Mouse (Mus musculus) embryonic facial prominence, embryonic 13.5 days (tissue): ENCODE data around the gene Dpep2nb. TPM values are rescaled to one million over a fixed set of nuclear protein-coding genes. Genes with fewer than 3 reads are reported as not detected.
A peak's percentile ranks its signal among the peaks of the same experiment; 100 is the strongest.

Experiments
- ATAC-seq: fragments of 200-750 bp; cut with Nextera tagmentation; 2 replicates; pipeline ENCODE4 v1.8.0; 2017; ENCODE audit warnings: low read depth; ENCODE audit not compliant: insufficient number of reproducible peaks, insufficient read depth, low FRiP score, low TSS enrichment
- H3K27ac ChIP-seq: fragments of 300-500 bp; sonication (generic); 2 replicates; pipeline ENCODE4 v1.5.1; 2015; ENCODE audit warnings: moderate library complexity, mild to moderate bottlenecking, inconsistent platforms
- H3K27me3 ChIP-seq: fragments of 300-500 bp; sonication (generic); 2 replicates; pipeline ENCODE4 v1.6.1; 2015; ENCODE audit warnings: mild to moderate bottlenecking, inconsistent platforms
- H3K36me3 ChIP-seq: fragments of 300-500 bp; sonication (generic); 2 replicates; pipeline ENCODE4 v1.6.1; 2015; ENCODE audit warnings: mild to moderate bottlenecking, inconsistent platforms
- H3K4me1 ChIP-seq: fragments of 300-500 bp; sonication (generic); 2 replicates; pipeline ENCODE4 v1.6.1; 2015; ENCODE audit warnings: inconsistent platforms
- H3K4me2 ChIP-seq: fragments of 300-500 bp; sonication (generic); 2 replicates; pipeline ENCODE4 v1.6.1; 2015; ENCODE audit warnings: moderate library complexity, mild to moderate bottlenecking, inconsistent platforms
- H3K4me3 ChIP-seq: fragments of 300-500 bp; sonication (generic); 2 replicates; pipeline ENCODE4 v1.5.1; 2015; ENCODE audit warnings: mild to moderate bottlenecking, inconsistent platforms
- H3K9ac ChIP-seq: fragments of 300-500 bp; sonication (generic); 2 replicates; pipeline ENCODE4 v1.6.1; 2015; ENCODE audit warnings: mild to moderate bottlenecking, inconsistent platforms
- H3K9me3 ChIP-seq: fragments of 300-500 bp; sonication (generic); 2 replicates; pipeline ENCODE4 v1.6.1; 2016; ENCODE audit warnings: inconsistent platforms
- WGBS: fragments of 180-500 bp; shearing (Covaris S2); methylation state at CpG from one replicate; pipeline ENCODE4 v1.1.7; 2015; ENCODE audit warnings: mixed read lengths; 5-methylcytosine and 5-hydroxymethylcytosine counted together
- microRNA-seq: library from miRNA; unstranded; fragments of <30 nt; microRNA quantifications from one replicate; pipeline ENCODE4, GENCODE M21; 2016
- polyA plus RNA-seq: library from polyadenylated mRNA; unstranded; fragments of >200 nt; fragmentation: Nextera tagmentation; extraction: Ambion mirVana; gene quantifications from 2 replicates; pipeline ENCODE4 v1.2.1, GENCODE M21; 2015

Dpep2nb gene
- polyA plus RNA-seq, 1 experiment from 2014 or later: not detected

GRCm38 (mm10) chr8:105956556-105956955, 49.2 kb downstream of the Dpep2nb start:
- peaks cover 84% of the 10 kb centered on the region for H3K36me3 ChIP-seq
- WGBS: 92% methylated on average over 4 of the region's 4 CpGs
- no peak overlapping the region for H3K4me3 ChIP-seq

GRCm38 (mm10) chr8:105951057-105951659, 54.6 kb downstream of the Dpep2nb start:
- H3K4me2 ChIP-seq: 0 out of 2 replicates have a peak overlapping the region, but pooled peaks have one; percentile 11
- no peaks in the 10 kb centered on the region for H3K9me3 ChIP-seq
- peaks cover 94% of the 10 kb centered on the region for H3K36me3 ChIP-seq
- no peak overlapping the region for H3K4me3 ChIP-seq
- no peaks in the 10 kb centered on the region for H3K27me3 ChIP-seq
- H3K4me1 ChIP-seq: peaks cover 16% of the 10 kb centered on the region
- H3K27ac ChIP-seq: peak overlapping the region; percentile 76
- H3K9ac ChIP-seq: no peak overlapping the region
- WGBS: 10% methylated on average over 7 of the region's 7 CpGs
- peak; percentile 75 for ATAC-seq

More at GRCm38 (mm10) chr8:105956556-105956955, 49.2 kb downstream of the Dpep2nb start:
- H3K27me3 ChIP-seq: no peaks in the 10 kb centered on the region
- ATAC-seq: no peak
- H3K27ac ChIP-seq: no peak overlapping the region
- no peak overlapping the region for H3K4me2 ChIP-seq
- no peak overlapping the region for H3K9ac ChIP-seq
- no peaks in the 10 kb centered on the region for H3K9me3 ChIP-seq
- peaks cover 19% of the 10 kb centered on the region for H3K4me1 ChIP-seq

- Histone ChIP-seq H3K27me3 (no peaks in the 10 kb centered on the region), H3K4me2 (no peak overlapping the region), H3K27ac (peak overlapping the region; percentile 17), H3K36me3 (peaks cover 95% of the 10 kb centered on the region), H3K4me3 (no peak overlapping the region), H3K9me3 (no peaks in the 10 kb centered on the region), H3K9ac (no peak overlapping the region), H3K4me1 (peaks cover 16% of the 10 kb centered on the region)
- no peak for ATAC-seq
- WGBS: 70% methylated on average over 10 of the region's 10 CpGs
Measured at GRCm38 (mm10) chr8:105949350-105949749, 56.4 kb downstream of the Dpep2nb start.

Small RNA genes lying within 50 kb of the gene (microRNA-seq; reads per million reads assigned to microRNA genes)
- not detected for gene Mir7074

Other genes starting within 250 kb of the Dpep2nb start
- gene Gfod2, start 247.3 kb downstream of the Dpep2nb start, polyA plus RNA-seq: 26.0 and 27.5 TPM in 2 replicates
- gene Ranbp10, start 178.6 kb downstream of the Dpep2nb start, polyA plus RNA-seq: 15.1 and 17.8 TPM in 2 replicates
- gene Tsnaxip1, start 178.2 kb downstream of the Dpep2nb start, polyA plus RNA-seq: 0.21 and 0.24 TPM in 2 replicates
- gene Cenpt, start 152.7 kb downstream of the Dpep2nb start, polyA plus RNA-seq: 56.0 and 58.7 TPM in 2 replicates
- gene Thap11, start 150.8 kb downstream of the Dpep2nb start, polyA plus RNA-seq: 73.5 and 77.5 TPM in 2 replicates
- 191 and 275 TPM in 2 replicates for gene Nutf2, start 145.4 kb downstream of the Dpep2nb start, polyA plus RNA-seq
- gene Edc4, start 125.1 kb downstream of the Dpep2nb start, polyA plus RNA-seq: 54.1 and 58.3 TPM in 2 replicates
- gene Nrn1l, start 112.4 kb downstream of the Dpep2nb start, polyA plus RNA-seq: 0.51 and 0.77 TPM in 2 replicates
- gene Pskh1, start 105.5 kb downstream of the Dpep2nb start, polyA plus RNA-seq: 43.0 and 43.2 TPM in 2 replicates
- 1.3 and 1.8 TPM in 2 replicates for gene Ctrl, start 72.1 kb downstream of the Dpep2nb start, polyA plus RNA-seq
- 28.6 and 29.0 TPM in 2 replicates for gene Psmb10, start 67.5 kb downstream of the Dpep2nb start, polyA plus RNA-seq
- 2.8 and 5.6 TPM in 2 replicates for gene Lcat, start 62.6 kb downstream of the Dpep2nb start, polyA plus RNA-seq
- 48.3 and 56.8 TPM in 2 replicates for gene Slc12a4, start 39.9 kb downstream of the Dpep2nb start, polyA plus RNA-seq
- gene Dpep3, start 26.5 kb downstream of the Dpep2nb start, polyA plus RNA-seq: not detected in 2 replicates
- gene Dus2, start 14.6 kb downstream of the Dpep2nb start, polyA plus RNA-seq: 26.7 and 27.9 TPM in 2 replicates
- gene Ddx28, start 5.9 kb upstream of the Dpep2nb start, polyA plus RNA-seq: 18.1 and 18.8 TPM in 2 replicates
- gene Nfatc3, start 52.9 kb upstream of the Dpep2nb start, polyA plus RNA-seq: 9.6 and 10.1 TPM in 2 replicates
- gene Esrp2, start 131.0 kb upstream of the Dpep2nb start, polyA plus RNA-seq: 22.2 and 25.9 TPM in 2 replicates
- 18.1 and 18.7 TPM in 2 replicates for gene Pla2g15, start 144.4 kb upstream of the Dpep2nb start, polyA plus RNA-seq
- 57.6 and 59.2 TPM in 2 replicates for gene Slc7a6, start 162.9 kb upstream of the Dpep2nb start, polyA plus RNA-seq
- gene Slc7a6os, start 205.0 kb upstream of the Dpep2nb start, polyA plus RNA-seq: 43.2 and 46.8 TPM in 2 replicates
- gene Prmt7, start 205.0 kb upstream of the Dpep2nb start, polyA plus RNA-seq: 45.0 and 49.4 TPM in 2 replicates